Mouse (Mus musculus) megakaryocyte, embryonic 14.5 days (primary cell): ENCODE data around the gene Dytn. TPM values are rescaled to one million over a fixed set of nuclear protein-coding genes. Genes with fewer than 3 reads are reported as not detected.
"Not testable (repeated sequence)": the region's sequence is repeated elsewhere in the genome, so short reads cannot be mapped to it uniquely, and the experiment has no call there.

Experiments
- H3K27me3 ChIP-seq: replicated peaks from 2 replicates; pipeline ENCODE3; 2012; ENCODE audit warnings: inconsistent platforms
- H3K36me3 ChIP-seq: replicated peaks from 2 replicates; pipeline ENCODE3; 2012; ENCODE audit warnings: low read length, inconsistent platforms, mixed read lengths
- H3K4me1 ChIP-seq: 2 replicates; pipeline ENCODE4 v1.6.1; 2012; ENCODE audit warnings: inconsistent platforms
- H3K4me3 ChIP-seq: replicated peaks from 2 replicates; pipeline ENCODE3; 2012; ENCODE audit warnings: moderate library complexity, mild to moderate bottlenecking, inconsistent platforms
- H3K9me3 ChIP-seq: 2 replicates; pipeline ENCODE4 v1.6.1; 2012; ENCODE audit warnings: inconsistent platforms
- FLI1 ChIP-seq: IDR thresholded peaks from 2 replicates; pipeline ENCODE4 v1.6.1; 2012; ENCODE audit warnings: low read length, inconsistent platforms, mixed read lengths
- GATA1 ChIP-seq: IDR thresholded peaks from 3 replicates; pipeline ENCODE4 v1.6.1; 2012; ENCODE audit warnings: mixed read lengths, low read length, inconsistent platforms, borderline replicate concordance
- polyA plus RNA-seq: library from polyadenylated mRNA; stranded (reverse); fragments of >175 nt; gene quantifications from 2 replicates; pipeline ENCODE4 v1.2.3, GENCODE M21; 2012; ENCODE audit warnings: low replicate concordance; ENCODE audit not compliant: insufficient read depth

The Dytn gene
- polyA plus RNA-seq, 1 experiment, result not detected

DNA sequence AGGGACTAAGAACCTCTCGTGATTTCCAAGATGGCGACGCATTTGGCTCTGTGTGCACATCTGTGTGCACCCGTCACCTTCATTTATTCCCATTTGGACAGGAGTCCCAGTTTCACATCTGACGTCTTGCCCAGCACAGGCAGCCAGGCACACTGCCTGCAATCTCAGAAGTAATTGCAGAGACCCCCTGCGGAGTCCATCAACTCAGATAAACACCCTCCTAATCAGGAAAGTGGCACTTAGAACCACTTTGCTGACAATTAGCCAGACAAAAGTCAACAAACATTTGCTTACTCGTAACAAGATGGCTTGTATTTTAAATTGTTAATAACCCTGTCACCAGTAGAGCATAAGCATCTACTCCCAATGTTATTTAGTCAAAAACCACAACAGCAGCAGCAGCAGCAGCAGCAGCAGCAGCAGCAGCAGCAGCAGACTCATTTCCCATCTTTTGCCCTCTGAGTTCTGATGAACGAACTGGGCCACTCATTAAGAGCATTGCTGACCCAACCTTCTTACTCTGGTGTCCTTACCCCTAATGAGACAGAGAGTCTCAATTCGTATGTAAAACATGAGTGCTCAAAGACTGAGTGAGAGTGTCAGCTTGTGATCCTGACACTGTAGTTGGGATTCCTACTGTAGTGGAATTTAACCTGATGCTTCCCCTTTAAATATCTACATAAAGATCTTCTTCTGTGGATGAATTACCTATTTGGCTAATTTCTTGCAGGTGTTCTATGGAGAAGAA lies 19.4 kb downstream of the Dytn start:
- TF ChIP-seq FLI1 (no peak), GATA1 (no peak)
- H3K4me1 ChIP-seq, result peaks cover 6% of the 10 kb centered on the region; the same call in 1 of the 2 replicates
- no peaks in the 10 kb centered on the region for H3K36me3 ChIP-seq
- H3K27me3 ChIP-seq, result peaks cover 19% of the 10 kb centered on the region
- no peak overlapping the region for H3K4me3 ChIP-seq
- H3K9me3 ChIP-seq, result 0 out of 2 replicates have a peak, but pooled peaks cover 3% of the 10 kb centered on the region

DNA sequence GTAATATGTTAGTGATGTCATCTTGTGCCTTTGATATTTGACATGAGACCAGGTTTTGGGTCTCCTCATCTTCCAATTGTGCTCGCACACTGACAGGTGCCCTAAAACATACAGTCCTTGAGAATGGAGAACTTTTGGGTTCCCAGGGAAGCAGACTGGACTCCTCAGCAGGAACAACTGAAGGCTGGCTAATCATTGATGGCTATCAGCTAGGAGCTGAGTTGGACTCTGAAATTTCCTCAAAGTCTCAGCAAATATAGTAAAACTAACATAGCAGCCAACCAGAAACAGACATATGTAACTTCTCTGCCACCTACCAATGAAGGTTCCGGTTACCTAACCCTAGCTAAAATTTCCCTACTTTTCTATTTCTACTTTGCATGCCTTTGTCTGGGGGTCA lies 20.6 kb downstream of the Dytn start:
- no peak overlapping the region for H3K4me3 ChIP-seq

GRCm38 (mm10) chr1:63659591-63659990 lies 27.1 kb downstream of the Dytn start:
- H3K27me3 ChIP-seq, result peaks cover 6% of the 10 kb centered on the region
- TF ChIP-seq GATA1 (no peak), FLI1 (no peak)
- no peak overlapping the region for H3K4me3 ChIP-seq
- H3K9me3 ChIP-seq, result no peaks in the 10 kb centered on the region
- no peaks in the 10 kb centered on the region for H3K36me3 ChIP-seq
- no peaks in the 10 kb centered on the region for H3K4me1 ChIP-seq

More for the DNA sequence above, 20.6 kb downstream of the Dytn start:
- H3K27me3 ChIP-seq, result peaks cover 19% of the 10 kb centered on the region
- 0 out of 2 replicates have a peak, but pooled peaks cover 3% of the 10 kb centered on the region for H3K9me3 ChIP-seq
- no peak for TF ChIP-seq FLI1
- no peak for TF ChIP-seq GATA1
- no peaks in the 10 kb centered on the region for H3K36me3 ChIP-seq
- H3K4me1 ChIP-seq, result peaks cover 6% of the 10 kb centered on the region; the same call in 1 of the 2 replicates

- peaks cover 2% of the 10 kb centered on the region for H3K27me3 ChIP-seq
- H3K36me3 ChIP-seq, result no peaks in the 10 kb centered on the region
- TF ChIP-seq GATA1 (no peak), FLI1 (no peak)
- no peaks in the 10 kb centered on the region for H3K9me3 ChIP-seq
- no peak overlapping the region for H3K4me3 ChIP-seq
- no peaks in the 10 kb centered on the region for H3K4me1 ChIP-seq
Observed at GRCm38 (mm10) chr1:63658016-63658415, 28.7 kb downstream of the Dytn start.

DNA sequence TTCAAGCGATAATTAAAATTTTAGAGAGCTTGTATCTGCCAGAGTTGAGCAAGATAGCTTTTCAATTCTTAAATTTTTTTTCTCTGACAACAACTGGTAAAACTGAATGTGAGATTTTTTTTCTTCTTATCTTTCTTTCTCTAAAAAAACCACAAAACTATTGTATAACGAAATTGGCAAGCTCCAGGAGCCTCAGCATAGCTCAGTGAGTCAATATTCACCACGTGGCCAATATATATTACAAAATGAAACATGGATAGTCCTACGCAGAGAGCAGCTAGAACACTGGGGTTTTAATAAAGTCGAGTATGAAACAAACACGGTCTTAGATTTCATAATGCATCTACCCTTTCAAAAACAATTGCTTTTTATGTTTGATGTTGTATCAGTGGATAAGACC lies 46.8 kb downstream of the Dytn start:
- Histone ChIP-seq H3K27me3 (peaks cover 4% of the 10 kb centered on the region), H3K4me1 (no peaks in the 10 kb centered on the region), H3K36me3 (no peaks in the 10 kb centered on the region), H3K9me3 (no peaks in the 10 kb centered on the region), H3K4me3 (no peak overlapping the region)
- TF ChIP-seq GATA1 (no peak), FLI1 (no peak)

GRCm38 (mm10) chr1:63630390-63630789 lies 56.3 kb downstream of the Dytn start:
- not testable (repeated sequence) for H3K4me1 ChIP-seq, H3K36me3 ChIP-seq, H3K27me3 ChIP-seq
- peak overlapping the region; percentile 75 for H3K4me3 ChIP-seq
- peaks cover 11% of the 10 kb centered on the region for H3K9me3 ChIP-seq

- Histone ChIP-seq H3K4me1 (peaks cover 3% of the 10 kb centered on the region; the same call in 1 of the 2 replicates), H3K27me3 (no peaks in the 10 kb centered on the region), H3K4me3 (no peak overlapping the region), H3K36me3 (no peaks in the 10 kb centered on the region), H3K9me3 (peaks cover 11% of the 10 kb centered on the region)
- TF ChIP-seq GATA1, result no peak
Observed at GRCm38 (mm10) chr1:63628211-63628610, 58.5 kb downstream of the Dytn start.

DNA sequence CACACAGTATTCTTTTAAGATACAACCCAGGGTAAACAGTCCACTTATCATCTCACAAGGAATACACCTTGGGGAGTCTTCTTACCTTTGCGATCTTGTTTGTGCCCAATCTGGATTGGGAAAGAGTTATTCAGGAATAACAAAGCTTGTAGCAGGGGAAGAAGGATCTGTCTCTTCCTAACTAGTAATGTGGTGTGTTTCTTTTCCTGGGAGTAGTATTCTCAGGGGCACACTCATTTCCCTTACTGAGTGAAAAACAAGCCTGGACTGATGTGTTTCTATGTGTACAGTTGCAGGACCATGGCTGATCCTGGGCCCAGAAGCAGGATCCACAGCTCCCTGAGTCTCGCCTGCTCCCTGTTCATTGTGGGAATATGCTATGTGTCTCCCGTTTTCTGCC lies 71.1 kb downstream of the Dytn start, which contains the start of gene Gm39653:
Gm39653 (plus strand) TSS at position 301 of the 400 bp plus-strand sequence.
- no peaks in the 10 kb centered on the region for H3K4me1 ChIP-seq
- H3K36me3 ChIP-seq, result no peaks in the 10 kb centered on the region
- peaks cover 2% of the 10 kb centered on the region for H3K27me3 ChIP-seq
- H3K9me3 ChIP-seq, result 0 out of 2 replicates have a peak, but pooled peaks cover 2% of the 10 kb centered on the region
- H3K4me3 ChIP-seq, result no peak within 1 kb of the TSS
- TF ChIP-seq GATA1 (no peak), FLI1 (no peak)

DNA sequence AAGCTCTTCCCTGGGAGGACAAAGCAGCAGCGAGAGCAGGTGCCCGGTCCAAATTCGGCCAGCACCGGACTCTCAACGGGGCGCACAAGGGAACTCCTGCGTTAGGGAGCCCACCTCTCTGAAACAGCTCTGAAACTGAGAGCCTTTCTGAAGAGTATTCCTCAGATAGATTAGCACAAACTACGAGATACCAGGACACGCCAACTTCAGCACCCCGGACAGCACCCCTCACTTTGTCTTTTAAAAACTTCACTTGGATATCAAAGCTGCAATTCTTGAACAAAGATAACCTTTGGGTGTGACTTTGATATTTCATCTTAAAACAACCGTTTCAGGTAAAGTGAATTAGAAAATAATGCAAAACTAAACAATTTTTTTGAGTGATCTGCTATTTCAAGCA lies 72.1 kb downstream of the Dytn start:
- TF ChIP-seq GATA1 (no peak), FLI1 (no peak)
- Histone ChIP-seq H3K4me3 (no peak overlapping the region), H3K4me1 (no peaks in the 10 kb centered on the region), H3K36me3 (no peaks in the 10 kb centered on the region), H3K9me3 (peaks cover 7% of the 10 kb centered on the region; the same call in 1 of the 2 replicates), H3K27me3 (peaks cover 2% of the 10 kb centered on the region)

- Histone ChIP-seq H3K4me3 (no peak overlapping the region), H3K9me3 (peaks cover 7% of the 10 kb centered on the region; the same call in 1 of the 2 replicates), H3K4me1 (no peaks in the 10 kb centered on the region), H3K27me3 (peaks cover 2% of the 10 kb centered on the region), H3K36me3 (no peaks in the 10 kb centered on the region)
- TF ChIP-seq GATA1 (no peak), FLI1 (no peak)
Observed at GRCm38 (mm10) chr1:63609613-63610012, 77.1 kb downstream of the Dytn start.
